In genomic region chr2:73607146-73607545, GRCm38 (mm10) we compare ENCODE assay signal across 25 mouse cellular contexts. TPM values are rescaled to one million over a fixed set of nuclear protein-coding genes. Genes with fewer than 3 reads are reported as not detected.
DNase-seq lines count a peak whose midpoint lies in the region; ATAC-seq and TF ChIP-seq lines count a peak whose summit lies in the region.
"Had no signal": no experiment of that assay in that cellular context is flagged by ENCODE, and none has a peak within 500 bp of the region (broad histone marks: within the 10 kb centered on the region; RNA-seq: fewer than 3 reads in every experiment).

No protein-coding gene starts in this region.

- H3K4me2 ChIP-seq in liver, embryonic 12.5 days = no peak overlapping the region
- H3K4me2 ChIP-seq in liver, postnatal 0 days (ENCODE audit: low read depth, low read length) = no peak overlapping the region
- no peak overlapping the region for H3K4me2 ChIP-seq in limb, embryonic 15.5 days
- H3K4me2 ChIP-seq: embryonic facial prominence, embryonic 12.5 days; forebrain, embryonic 15.5 days; heart, embryonic 15.5 days; hindbrain, embryonic 13.5 days; intestine, embryonic 15.5 days; kidney, embryonic 15.5 days; midbrain, embryonic 12.5 days; neural tube, embryonic 12.5 days had no signal

- peaks cover 35% of the 10 kb centered on the region for H3K4me1 ChIP-seq in heart, embryonic 10.5 days
- peaks cover 13% of the 10 kb centered on the region; the same call in 1 of the 2 replicates for H3K4me1 ChIP-seq in liver, embryonic 12.5 days
- no peaks in the 10 kb centered on the region for H3K4me1 ChIP-seq in liver, postnatal 0 days (ENCODE audit: insufficient read depth)
- H3K4me1 ChIP-seq in cortical plate, adult 2 months (ENCODE audit: control insufficient read depth, insufficient read depth, low read length) = peaks cover 10% of the 10 kb centered on the region
- peaks cover 6% of the 10 kb centered on the region; the same call in 1 of the 2 replicates for H3K4me1 ChIP-seq in limb, embryonic 15.5 days
- H3K4me1 ChIP-seq: intestine, embryonic 15.5 days had no signal

- H3K9me3 ChIP-seq in heart, embryonic 10.5 days = no peaks in the 10 kb centered on the region
- H3K9me3 ChIP-seq in liver, embryonic 12.5 days (replicated peaks) = no peaks in the 10 kb centered on the region
- H3K9me3 ChIP-seq in liver, postnatal 0 days (ENCODE audit: low read length) = no peaks in the 10 kb centered on the region
- H3K9me3 ChIP-seq in limb, embryonic 15.5 days = no peaks in the 10 kb centered on the region
- H3K9me3 ChIP-seq: embryonic facial prominence, embryonic 12.5 days; forebrain, embryonic 15.5 days; heart, embryonic 15.5 days; hindbrain, embryonic 13.5 days; intestine, embryonic 15.5 days; kidney, embryonic 15.5 days; midbrain, embryonic 12.5 days; neural tube, embryonic 12.5 days had no signal

- H3K36me3 ChIP-seq in heart, embryonic 10.5 days = 0 out of 2 replicates have a peak, but pooled peaks cover 3% of the 10 kb centered on the region
- H3K36me3 ChIP-seq in liver, embryonic 12.5 days = no peaks in the 10 kb centered on the region
- H3K36me3 ChIP-seq in liver, postnatal 0 days (replicated peaks; ENCODE audit: insufficient read depth, low read length) = no peaks in the 10 kb centered on the region
- no peaks in the 10 kb centered on the region for H3K36me3 ChIP-seq in limb, embryonic 15.5 days
- H3K36me3 ChIP-seq: embryonic facial prominence, embryonic 12.5 days; intestine, embryonic 15.5 days; kidney, embryonic 15.5 days had no signal

- H3K27ac ChIP-seq in heart, embryonic 10.5 days = peak overlapping the region; percentile 56; the same call in 1 of the 2 replicates
- peak overlapping the region; percentile 11; the same call in 1 of the 2 replicates for H3K27ac ChIP-seq in liver, embryonic 12.5 days
- no peak overlapping the region for H3K27ac ChIP-seq in liver, postnatal 0 days (ENCODE audit: low read depth)
- H3K27ac ChIP-seq in cortical plate, adult 2 months (ENCODE audit: insufficient read depth, low read length) = peak overlapping the region; percentile 48
- H3K27ac ChIP-seq in limb, embryonic 15.5 days = peak overlapping the region; percentile 30; the same call in 1 of the 2 replicates
- H3K27ac ChIP-seq: forebrain, embryonic 15.5 days; intestine, embryonic 15.5 days; kidney, embryonic 15.5 days; liver, embryonic 14.5 days; macrophage; midbrain, embryonic 12.5 days; neural tube, embryonic 12.5 days had no signal

- TF ChIP-seq CTCF in liver, postnatal 0 days (IDR thresholded peaks at IDR 0.05; ENCODE audit: low read depth) = no peak
- TF ChIP-seq CTCF in cortical plate, adult 2 months (IDR thresholded peaks at IDR 0.05; ENCODE audit: extremely low read depth, insufficient read depth, low read length) = no peak

- no peak overlapping the region for H3K9ac ChIP-seq in liver, embryonic 12.5 days
- H3K9ac ChIP-seq in liver, postnatal 0 days (replicated peaks) = no peak overlapping the region
- no peak overlapping the region for H3K9ac ChIP-seq in limb, embryonic 15.5 days
- H3K9ac ChIP-seq: embryonic facial prominence, embryonic 12.5 days; forebrain, embryonic 15.5 days; heart, embryonic 15.5 days; hindbrain, embryonic 13.5 days; intestine, embryonic 15.5 days; kidney, embryonic 15.5 days; liver, embryonic 14.5 days; midbrain, embryonic 12.5 days; neural tube, embryonic 12.5 days had no signal

- WGBS in heart, embryonic 10.5 days = 55% methylated on average over 2 of the region's 2 CpGs
- WGBS in liver, embryonic 12.5 days (ENCODE audit: insufficient replicate concordance) = 27% methylated on average over 2 of the region's 2 CpGs
- 51% methylated on average over 2 of the region's 2 CpGs for WGBS in liver, postnatal 0 days (ENCODE audit: insufficient replicate concordance)
- 39% methylated on average over 2 of the region's 2 CpGs for WGBS in limb, embryonic 15.5 days

- no peak overlapping the region for H3K4me3 ChIP-seq in heart, embryonic 10.5 days
- no peak overlapping the region for H3K4me3 ChIP-seq in liver, embryonic 12.5 days
- no peak overlapping the region for H3K4me3 ChIP-seq in liver, postnatal 0 days (ENCODE audit: low read depth, low read length)
- H3K4me3 ChIP-seq in cortical plate, adult 2 months (ENCODE audit: insufficient read depth, low read length) = no peak overlapping the region
- H3K4me3 ChIP-seq in limb, embryonic 15.5 days = no peak overlapping the region
- H3K4me3 ChIP-seq: embryonic facial prominence, embryonic 12.5 days; forebrain, embryonic 15.5 days; heart, embryonic 15.5 days; hindbrain, embryonic 13.5 days; intestine, embryonic 15.5 days; kidney, embryonic 15.5 days; midbrain, embryonic 12.5 days; neural tube, embryonic 12.5 days had no signal

- no peak for TF ChIP-seq EP300 in liver, postnatal 0 days (IDR thresholded peaks at IDR 0.05; ENCODE audit: low read depth)

- intact Hi-C loops in heart, postnatal 36 days (cut with DNase I) = no loop called here

- ATAC-seq in liver, embryonic 12.5 days = no peak
- no peak for ATAC-seq in liver, postnatal 0 days
- no peak for ATAC-seq in limb, embryonic 15.5 days (ENCODE audit: insufficient number of reproducible peaks, low FRiP score, low TSS enrichment, low read depth)
- ATAC-seq: forebrain, embryonic 15.5 days; intestine, embryonic 15.5 days had no signal

- TF ChIP-seq POLR2A in cortical plate, adult 2 months (IDR thresholded peaks at IDR 0.05; ENCODE audit: extremely low read depth, insufficient read depth, low read length) = no peak

- no peak for DNase-seq in heart, embryonic 10.5 days (ENCODE audit: low spot score)
- no peak for DNase-seq in heart, postnatal 36 days
- no peak for DNase-seq in liver, postnatal 0 days
- no peak for DNase-seq in adipocyte (ENCODE audit: low spot score)
- no peak for DNase-seq in frontal cortex, postnatal 14 days (ENCODE audit: low spot score in 2 of 2)
- DNase-seq: adrenal gland, adult 2 months; B cell, adult 2 months; cerebellum, adult 2 months; thymus, adult 2 months had no signal

- H3K27me3 ChIP-seq in heart, embryonic 10.5 days (ENCODE audit: insufficient read depth, poor library complexity, severe bottlenecking) = no peaks in the 10 kb centered on the region
- H3K27me3 ChIP-seq in liver, embryonic 12.5 days (replicated peaks) = no peaks in the 10 kb centered on the region
- H3K27me3 ChIP-seq in liver, postnatal 0 days (ENCODE audit: insufficient read depth, low read length) = no peaks in the 10 kb centered on the region
- H3K27me3 ChIP-seq in limb, embryonic 15.5 days = no peaks in the 10 kb centered on the region
- H3K27me3 ChIP-seq: embryonic facial prominence, embryonic 12.5 days; forebrain, embryonic 15.5 days; heart, embryonic 15.5 days; hindbrain, embryonic 13.5 days; intestine, embryonic 15.5 days; kidney, embryonic 15.5 days; midbrain, embryonic 12.5 days; neural tube, embryonic 12.5 days had no signal

RNA-seq across cellular contexts. Expression of gene Chrna1, which starts 27.0 kb away (rescaled TPM):
- 0.16 and 0.45 TPM in 2 replicates for polyA plus RNA-seq in heart, embryonic 10.5 days (2016; fragmentation: Nextera tagmentation; extraction: Ambion mirVana)
- total RNA-seq in heart, postnatal 36 days (2021) = not detected
- 0.29 and 0.50 TPM in 2 replicates for polyA plus RNA-seq in liver, embryonic 12.5 days (2016; fragmentation: Nextera tagmentation; extraction: Ambion mirVana)
- 0.06 and 0.18 TPM in 2 replicates for polyA plus RNA-seq in liver, postnatal 0 days (2015; fragmentation: Nextera tagmentation; extraction: Ambion mirVana)
- polyA plus RNA-seq in cortical plate, adult 2 months (2012; rRNA removed) = 0.13 and 0.23 TPM in 2 replicates
- 10.8 and 24.1 TPM in 2 replicates for polyA plus RNA-seq in limb, embryonic 15.5 days (2015; fragmentation: Nextera tagmentation; extraction: Ambion mirVana)
- total RNA-seq: adrenal gland, adult 2 months; monocyte, adult 5-6 weeks had no signal
- polyA plus RNA-seq: macrophage; spleen, adult 2 months; urinary bladder, adult 2 months had no signal
